Mouse (Mus musculus): ENCODE data around the gene Gpr158. TPM values are rescaled to one million over a fixed set of nuclear protein-coding genes. Genes with fewer than 3 reads are reported as not detected.

The Gpr158 gene
- total RNA-seq, 2 experiments from 2014 or later = 0.07 TPM; not detected in 1

DNA sequence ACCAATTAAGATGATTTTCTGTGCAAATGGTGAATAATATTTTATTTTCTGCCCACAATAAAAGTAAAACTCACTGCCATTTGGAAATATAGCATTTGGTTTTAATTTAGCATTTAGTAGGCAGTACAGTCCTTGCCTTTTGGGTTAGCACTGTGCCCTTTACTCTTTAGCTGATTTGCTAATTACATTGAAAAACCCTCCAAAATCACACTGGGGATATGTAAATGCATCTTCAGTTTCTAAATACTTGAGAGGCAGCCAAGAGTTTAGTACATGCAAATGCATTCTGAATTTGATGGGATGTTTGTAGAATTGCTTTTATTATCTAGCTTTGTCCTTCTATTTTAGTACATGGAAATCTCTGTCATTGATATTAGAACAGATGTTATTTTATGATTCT lies 163.4 kb downstream of the Gpr158 start:
- intact Hi-C loops (cut with DNase I) = no loop called here

DNA sequence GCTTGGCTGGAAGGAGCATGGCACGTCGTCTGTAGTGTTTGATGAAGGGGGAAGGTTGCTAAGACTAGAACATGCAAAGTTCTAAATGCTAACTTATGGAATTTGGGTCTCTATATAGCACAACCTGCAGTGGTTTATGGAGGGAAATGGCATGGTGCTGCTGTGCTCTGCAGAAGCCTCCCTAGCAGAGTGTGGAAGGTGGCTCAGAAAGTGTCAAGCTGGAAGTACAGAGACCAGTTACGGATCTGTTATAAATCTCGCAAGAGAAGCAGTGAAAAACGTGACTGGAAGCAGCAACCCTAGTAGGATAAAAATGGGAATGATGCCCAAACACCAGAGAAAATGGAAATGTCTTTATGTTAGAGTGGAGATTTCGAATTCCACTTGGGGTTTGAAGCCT lies 251.8 kb downstream of the Gpr158 start:
- intact Hi-C loops (cut with DNase I) = no loop called here
- DNase-seq = no peak

More for the DNA sequence above, 163.4 kb downstream of the Gpr158 start:
- DNase-seq = no peak

- DNase-seq = no peak
- intact Hi-C loops (cut with DNase I) = no loop called here
Measured at GRCm38 (mm10) chr2:21632136-21632535, 264.8 kb downstream of the Gpr158 start.

- intact Hi-C loops (cut with DNase I) = no loop called here
- no peak for DNase-seq
Measured at GRCm38 (mm10) chr2:21665721-21666120, 298.4 kb downstream of the Gpr158 start.

DNA sequence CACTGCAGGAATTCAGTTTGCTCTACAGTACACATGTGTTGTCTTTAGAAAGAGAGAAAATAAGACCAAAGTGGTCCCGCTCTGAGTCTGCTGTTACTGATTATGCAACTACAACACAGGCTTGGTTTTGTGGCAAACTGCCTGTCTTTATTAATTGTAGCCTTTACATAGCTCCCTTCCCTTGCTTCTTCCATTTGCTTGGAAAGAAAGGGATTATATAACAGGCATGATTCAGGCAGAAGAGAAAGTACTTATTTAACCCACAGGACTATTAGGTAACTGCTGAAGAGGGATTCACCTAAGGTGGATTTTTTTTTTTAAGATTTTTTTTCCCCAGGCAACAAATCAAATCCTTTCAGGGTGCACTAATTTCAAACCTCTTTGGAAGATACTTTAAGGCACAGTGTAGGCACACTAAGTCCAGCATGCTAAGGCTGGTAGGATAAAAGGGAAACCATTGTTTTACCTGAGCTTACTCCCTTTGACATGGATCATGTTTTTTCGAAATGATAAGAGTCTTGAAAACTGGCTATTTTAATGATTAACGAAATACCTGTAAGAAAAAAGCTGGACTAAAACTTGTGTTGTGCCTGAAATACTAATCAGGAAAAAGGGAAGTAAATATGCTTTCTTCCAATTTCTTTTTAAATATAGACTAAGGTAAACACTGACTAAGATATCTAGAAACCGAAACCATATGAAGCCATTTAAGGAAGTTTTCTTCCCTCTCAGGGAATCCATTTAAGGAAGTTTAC lies 308.9 kb downstream of the Gpr158 start:
- intact Hi-C loops (cut with DNase I) = no loop called here
- DNase-seq = no peak

GRCm38 (mm10) chr2:21676839-21677123 lies 309.4 kb downstream of the Gpr158 start:
- intact Hi-C loops (cut with DNase I) = no loop called here
- no peak for DNase-seq

GRCm38 (mm10) chr2:21680735-21681270 lies 313.5 kb downstream of the Gpr158 start:
- intact Hi-C loops (cut with DNase I) = no loop called here
- no peak for DNase-seq

DNA sequence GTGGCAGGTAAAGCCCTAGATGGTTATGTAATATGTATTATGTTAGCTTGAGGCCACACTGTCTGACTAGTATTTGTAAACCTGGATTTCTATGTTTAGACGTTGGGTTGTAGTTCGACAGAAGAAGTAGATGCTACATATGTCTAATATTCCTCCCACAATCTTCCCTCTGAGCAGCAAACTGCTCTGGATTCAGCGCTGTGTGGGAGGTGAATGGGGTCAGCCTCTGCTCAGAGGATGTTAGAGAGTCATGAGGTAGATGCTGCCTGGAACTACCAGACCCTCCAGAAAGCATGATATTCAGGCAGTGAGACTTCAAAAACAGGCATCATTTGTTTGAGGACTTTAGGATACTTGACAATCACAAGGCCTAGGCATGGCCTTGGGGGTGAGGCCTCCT lies 317.4 kb downstream of the Gpr158 start:
- intact Hi-C loops (cut with DNase I) = no loop called here
- no peak for DNase-seq

DNA sequence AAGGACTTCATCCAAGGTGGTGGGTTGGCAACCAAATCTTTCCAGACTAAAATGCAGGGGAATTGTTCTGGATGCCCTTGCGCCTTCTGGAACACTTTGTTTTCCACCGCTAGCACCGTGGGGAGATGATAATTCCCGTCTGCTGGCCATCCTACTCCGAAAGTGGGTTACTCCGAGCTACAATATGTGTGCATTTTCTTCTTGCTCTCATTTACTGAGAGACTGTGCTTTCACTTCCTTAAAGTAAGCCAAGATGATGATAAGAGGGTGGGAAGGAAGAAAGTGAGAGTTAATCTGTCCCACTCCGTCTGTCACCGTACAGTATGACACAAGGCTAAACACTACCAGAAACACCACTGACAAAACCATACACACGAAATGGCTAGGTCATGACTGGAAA lies 325.8 kb downstream of the Gpr158 start:
- intact Hi-C loops (cut with DNase I) = no loop called here
- no peak for DNase-seq

DNA sequence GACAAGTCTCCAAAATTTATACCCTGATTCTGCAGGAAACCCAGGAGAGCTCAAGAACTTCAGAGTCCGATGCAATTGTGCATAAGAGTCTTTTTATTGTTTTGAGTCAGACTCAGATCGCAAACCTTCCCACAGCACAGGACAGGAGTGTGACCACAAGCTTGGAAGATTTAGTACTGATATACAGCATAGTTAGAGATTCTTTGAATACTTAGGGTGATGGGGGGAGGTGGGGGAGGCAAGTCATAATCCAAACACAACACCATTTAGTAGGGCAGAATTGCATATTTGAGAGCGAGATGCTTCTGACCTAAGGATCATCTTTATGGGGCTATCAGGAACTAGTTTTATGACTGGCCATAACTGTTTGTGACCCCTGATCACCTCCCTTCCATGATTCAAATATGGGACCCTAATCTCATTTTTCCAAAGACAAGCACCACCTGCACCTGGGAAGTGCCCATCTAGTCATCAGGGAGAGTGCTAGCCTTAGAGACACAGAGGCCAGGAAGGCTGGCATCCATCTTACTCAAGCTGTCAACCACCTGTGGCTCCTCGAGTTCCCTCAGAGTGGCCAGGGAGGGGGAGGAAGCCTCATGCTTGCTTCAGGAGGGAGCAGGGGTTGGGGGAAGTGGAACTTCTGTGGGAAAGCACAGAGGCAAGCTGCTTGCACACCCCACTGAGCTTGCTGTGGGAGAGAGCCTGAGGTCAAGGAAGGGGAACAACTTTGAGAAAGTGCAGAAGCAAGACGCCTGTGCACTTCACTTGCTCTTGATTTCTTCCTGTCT lies 326.7 kb downstream of the Gpr158 start:
- intact Hi-C loops (cut with DNase I) = no loop called here
- DNase-seq = no peak

DNA sequence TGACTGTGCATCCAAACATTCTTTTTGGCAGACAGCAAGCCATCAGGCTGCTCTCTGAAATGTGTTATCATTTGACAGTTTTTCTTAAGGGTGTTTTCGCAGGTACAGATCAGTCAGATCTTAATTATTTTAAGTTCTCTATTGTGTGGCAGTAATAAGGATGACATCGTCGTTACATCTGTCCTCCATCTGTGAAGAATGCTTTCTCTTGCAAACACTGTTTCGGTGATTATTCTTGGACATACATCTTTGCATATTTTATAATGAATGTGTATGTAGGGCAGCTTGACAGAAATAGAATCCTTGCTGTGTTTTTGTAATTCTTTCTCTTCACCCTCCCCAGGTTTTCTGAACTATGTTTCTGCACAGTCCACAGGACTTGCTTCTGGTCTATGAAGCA lies 360.7 kb downstream of the Gpr158 start:
- no peak for DNase-seq
- intact Hi-C loops (cut with DNase I) = no loop called here

DNA sequence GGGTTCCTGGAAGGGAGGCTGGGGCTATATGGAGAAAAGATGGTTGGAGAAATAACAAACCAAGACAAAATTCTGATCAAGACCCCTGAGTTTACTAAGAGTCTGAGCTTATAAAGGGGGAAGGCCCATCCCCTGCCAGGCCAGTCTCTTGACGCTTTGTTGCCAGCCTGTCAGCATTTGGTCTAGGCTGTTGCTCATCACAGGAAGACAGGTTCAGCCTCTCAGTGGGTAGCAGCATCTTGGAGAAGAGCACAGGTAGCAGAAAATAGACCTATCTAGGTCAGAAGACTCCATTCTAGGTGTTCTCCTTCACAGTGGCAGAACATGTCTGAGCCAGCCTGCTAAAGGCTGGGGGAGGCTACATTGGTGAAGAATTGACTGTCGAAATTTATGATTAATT lies 416.4 kb downstream of the Gpr158 start:
- no peak for DNase-seq
- intact Hi-C loops (cut with DNase I) = no loop called here

DNA sequence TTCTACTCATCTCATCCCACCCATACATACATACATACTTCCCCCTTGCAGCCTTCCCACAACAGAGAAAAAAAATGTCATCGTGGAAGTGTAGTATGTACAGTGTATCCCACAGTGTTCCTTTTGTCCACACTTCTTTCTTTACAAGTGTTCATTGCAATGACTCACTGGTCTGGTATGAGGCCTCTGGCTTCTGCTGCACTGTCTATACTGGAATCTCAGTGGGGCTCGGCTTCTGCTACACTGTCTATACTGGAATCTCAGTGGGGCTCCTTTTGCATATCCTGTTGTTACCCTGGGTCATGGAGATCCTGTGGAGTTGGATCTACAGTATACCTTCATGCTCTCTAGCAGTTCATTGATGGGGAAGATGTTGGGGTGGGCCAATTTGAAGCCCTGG lies 425.8 kb downstream of the Gpr158 start:
- no peak for DNase-seq
- intact Hi-C loops (cut with DNase I) = no loop called here

- DNase-seq = no peak
- intact Hi-C loops (cut with DNase I) = no loop called here
Measured at GRCm38 (mm10) chr2:21799616-21800015, 432.3 kb downstream of the Gpr158 start.

- intact Hi-C loops (cut with DNase I) = no loop called here
Measured at GRCm38 (mm10) chr2:21800045-21800444, 432.7 kb downstream of the Gpr158 start.

GRCm38 (mm10) chr2:21808510-21808909 lies 441.2 kb downstream of the Gpr158 start:
- no peak for DNase-seq
- intact Hi-C loops (cut with DNase I) = no loop called here

More at GRCm38 (mm10) chr2:21800045-21800444, 432.7 kb downstream of the Gpr158 start:
- no peak for DNase-seq

- DNase-seq = no peak
- intact Hi-C loops (cut with DNase I) = no loop called here
Measured at GRCm38 (mm10) chr2:21810431-21810830, 443.1 kb downstream of the Gpr158 start.

GRCm38 (mm10) chr2:21864061-21864460 lies 496.7 kb downstream of the Gpr158 start:
- intact Hi-C loops (cut with DNase I) = no loop called here
- DNase-seq = no peak
